Mouse (Mus musculus): ENCODE measurements around the gene Taok2. TPM values are rescaled to one million over a fixed set of nuclear protein-coding genes. Genes with fewer than 3 reads are reported as not detected.

The Taok2 gene
- polyA plus RNA-seq, 1 experiment from 2014 or later, result 60.9 TPM

DNA sequence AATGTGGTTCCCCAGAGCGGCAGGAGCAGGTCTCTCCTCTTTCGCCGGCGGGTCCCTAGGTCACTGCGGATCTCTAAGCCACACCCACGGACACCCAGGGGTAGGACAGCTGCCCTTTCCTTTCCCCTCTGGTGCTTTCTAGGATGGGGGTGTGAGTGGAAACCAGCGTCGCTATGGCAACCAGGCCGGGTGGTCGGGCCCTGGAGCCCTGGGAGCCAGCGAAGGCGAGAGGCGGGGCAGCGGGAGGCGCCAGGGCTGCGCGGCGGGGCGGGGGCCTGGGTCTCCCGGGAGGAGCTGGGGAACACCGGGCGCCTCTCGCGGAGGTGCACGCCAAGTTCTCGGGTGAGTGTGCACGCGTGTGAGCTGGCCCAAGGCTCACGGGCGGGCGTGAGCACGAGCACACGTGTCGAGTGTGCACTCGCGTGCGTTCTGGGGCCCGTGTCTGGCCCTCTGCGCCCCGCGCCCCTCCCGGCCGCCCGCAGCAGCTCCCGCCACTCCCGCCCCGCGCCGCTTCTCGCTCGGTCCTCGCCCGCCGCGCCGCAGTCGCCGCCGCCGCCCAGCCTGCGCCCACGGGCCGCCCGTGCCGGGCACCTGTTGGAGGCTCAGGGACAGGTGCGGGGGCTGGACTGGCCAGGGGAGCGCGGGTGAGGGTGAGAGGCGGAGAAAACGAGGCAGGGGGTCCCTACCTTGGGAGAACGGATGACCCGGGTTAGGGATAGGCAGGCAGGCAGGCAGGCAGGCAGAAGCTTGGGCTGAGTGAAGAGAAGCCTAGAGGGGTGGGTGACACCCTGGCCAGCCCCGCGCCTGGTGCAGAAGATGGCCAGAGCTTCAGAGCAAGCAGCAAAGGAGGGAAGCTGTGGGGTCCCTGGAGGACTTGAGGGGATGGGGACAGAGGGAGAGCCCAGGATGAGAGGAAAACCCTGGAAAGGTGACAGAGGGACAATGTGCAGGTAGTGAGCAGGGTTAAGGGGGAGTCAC, 36.8 kb downstream of the Taok2 start:
- peak overlapping the region; percentile 75 for H3K9ac ChIP-seq
- WGBS, result under 1% methylated on average over 63 of the region's 74 CpGs

GRCm38 (mm10) chr7:126847116-126847420, 37.4 kb downstream of the Taok2 start, which contains the start of gene Doc2a:
Gene Doc2a (plus strand): TSS chr7:126847416.
- peak within 1 kb of the TSS; percentile 100 for H3K4me2 ChIP-seq
- peaks cover 8% of the 10 kb centered on the region for H3K36me3 ChIP-seq (replicated peaks)
- 0 out of 2 replicates have a peak, but pooled peaks have one; percentile 15 for ATAC-seq (ENCODE audit: low FRiP score)
- H3K27me3 ChIP-seq, result peaks cover 42% of the 10 kb centered on the region
- peak within 1 kb of the TSS; percentile 75 for H3K9ac ChIP-seq
- peak within 1 kb of the TSS; percentile 64 for H3K4me3 ChIP-seq (replicated peaks)
- H3K27ac ChIP-seq, result no peak within 1 kb of the TSS; the same call in 1 of the 2 replicates
- 31% methylated on average over 4 of the region's 4 CpGs for WGBS
- no peaks in the 10 kb centered on the region for H3K9me3 ChIP-seq
- H3K4me1 ChIP-seq, result peaks cover 34% of the 10 kb centered on the region

More for the DNA sequence above, 36.8 kb downstream of the Taok2 start:
- Histone ChIP-seq H3K4me2 (peak overlapping the region; percentile 100), H3K36me3 (replicated peaks) (peaks cover 14% of the 10 kb centered on the region), H3K27ac (no peak overlapping the region; the same call in 1 of the 2 replicates), H3K27me3 (peaks cover 42% of the 10 kb centered on the region), H3K9me3 (no peaks in the 10 kb centered on the region), H3K4me1 (peaks cover 40% of the 10 kb centered on the region), H3K4me3 (replicated peaks) (peak overlapping the region; percentile 64)
- ATAC-seq (ENCODE audit: low FRiP score), result peak; percentile 70

- H3K27ac ChIP-seq, result no peak overlapping the region
- H3K27me3 ChIP-seq, result peaks cover 34% of the 10 kb centered on the region
- H3K4me2 ChIP-seq, result no peak overlapping the region
- no peak overlapping the region for H3K9ac ChIP-seq
- H3K36me3 ChIP-seq (replicated peaks), result no peaks in the 10 kb centered on the region
- H3K4me1 ChIP-seq, result peaks cover 26% of the 10 kb centered on the region
- H3K9me3 ChIP-seq, result no peaks in the 10 kb centered on the region
- 28% methylated on average over 2 of the region's 2 CpGs for WGBS
- H3K4me3 ChIP-seq (replicated peaks), result no peak overlapping the region
- ATAC-seq (ENCODE audit: low FRiP score), result no peak; the same call in 1 of the 2 replicates
Observed at GRCm38 (mm10) chr7:126845516-126845915, 39.0 kb downstream of the Taok2 start.

DNA sequence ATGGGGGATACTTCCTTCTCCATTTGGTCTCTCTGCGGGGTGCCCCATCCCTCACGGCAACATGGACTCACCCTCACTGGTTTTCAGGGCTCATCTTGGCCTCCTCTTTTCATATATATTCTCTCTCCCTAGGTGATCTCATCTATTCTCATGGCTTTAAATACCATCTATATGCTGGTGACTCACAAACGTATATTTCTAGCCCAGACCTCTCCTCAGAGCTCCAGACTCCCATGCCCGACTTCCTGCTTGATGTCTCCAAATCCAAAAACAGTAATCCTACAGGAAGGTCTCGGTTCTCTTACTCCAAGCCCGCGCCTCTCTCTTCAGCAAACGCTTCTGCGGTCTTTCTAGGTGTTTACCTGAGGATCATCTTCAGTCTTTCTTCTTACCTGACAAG, 41.2 kb downstream of the Taok2 start:
- H3K9ac ChIP-seq, result no peak overlapping the region
- no peak overlapping the region for H3K4me2 ChIP-seq
- WGBS, result 86% methylated on average over 9 of the region's 9 CpGs
- peaks cover 14% of the 10 kb centered on the region for H3K4me1 ChIP-seq
- peaks cover 13% of the 10 kb centered on the region for H3K27me3 ChIP-seq
- no peaks in the 10 kb centered on the region for H3K9me3 ChIP-seq
- no peak overlapping the region for H3K4me3 ChIP-seq (replicated peaks)
- no peaks in the 10 kb centered on the region for H3K36me3 ChIP-seq (replicated peaks)
- no peak overlapping the region for H3K27ac ChIP-seq
- ATAC-seq (ENCODE audit: low FRiP score), result no peak

DNA sequence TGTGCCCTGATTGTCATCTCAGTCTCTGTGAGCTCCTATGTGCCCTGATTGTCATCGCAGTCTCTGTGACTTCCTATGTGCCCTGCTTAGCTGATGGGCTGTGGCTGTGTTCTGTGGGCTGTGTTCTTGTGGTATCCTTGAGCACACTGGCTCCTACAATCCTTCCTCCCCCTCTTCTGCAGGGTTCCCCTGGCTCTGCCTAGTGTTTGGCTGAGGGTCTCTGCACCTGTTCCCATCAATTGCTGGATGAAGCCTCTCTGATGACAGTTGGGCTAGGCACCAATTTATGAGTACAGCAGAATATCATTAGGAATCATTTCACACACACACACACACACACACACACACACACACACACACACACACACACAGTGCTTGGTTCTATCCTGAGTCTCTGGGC, 51.2 kb downstream of the Taok2 start:
- H3K9me3 ChIP-seq, result no peaks in the 10 kb centered on the region
- no peak overlapping the region for H3K4me3 ChIP-seq (replicated peaks)
- WGBS, result 100% methylated on average over 1 of the region's 1 CpGs
- H3K36me3 ChIP-seq (replicated peaks), result no peaks in the 10 kb centered on the region
- peaks cover 10% of the 10 kb centered on the region for H3K27me3 ChIP-seq
- peaks cover 19% of the 10 kb centered on the region for H3K4me1 ChIP-seq
- H3K9ac ChIP-seq, result no peak overlapping the region
- no peak overlapping the region for H3K27ac ChIP-seq
- H3K4me2 ChIP-seq, result no peak overlapping the region
- ATAC-seq (ENCODE audit: low FRiP score), result no peak

GRCm38 (mm10) chr7:126832036-126832598, 52.4 kb downstream of the Taok2 start:
- peak overlapping the region; percentile 54 for H3K4me2 ChIP-seq
- peaks cover 10% of the 10 kb centered on the region for H3K27me3 ChIP-seq
- WGBS, result under 1% methylated on average over 21 of the region's 21 CpGs
- H3K4me1 ChIP-seq, result peaks cover 19% of the 10 kb centered on the region
- H3K36me3 ChIP-seq (replicated peaks), result no peaks in the 10 kb centered on the region
- peak overlapping the region; percentile 35 for H3K4me3 ChIP-seq (replicated peaks)
- peak overlapping the region; percentile 50; the same call in 1 of the 2 replicates for H3K27ac ChIP-seq
- peak overlapping the region; percentile 44; the same call in 1 of the 2 replicates for H3K9ac ChIP-seq
- ATAC-seq (ENCODE audit: low FRiP score), result peak; percentile 87
- no peaks in the 10 kb centered on the region for H3K9me3 ChIP-seq

DNA sequence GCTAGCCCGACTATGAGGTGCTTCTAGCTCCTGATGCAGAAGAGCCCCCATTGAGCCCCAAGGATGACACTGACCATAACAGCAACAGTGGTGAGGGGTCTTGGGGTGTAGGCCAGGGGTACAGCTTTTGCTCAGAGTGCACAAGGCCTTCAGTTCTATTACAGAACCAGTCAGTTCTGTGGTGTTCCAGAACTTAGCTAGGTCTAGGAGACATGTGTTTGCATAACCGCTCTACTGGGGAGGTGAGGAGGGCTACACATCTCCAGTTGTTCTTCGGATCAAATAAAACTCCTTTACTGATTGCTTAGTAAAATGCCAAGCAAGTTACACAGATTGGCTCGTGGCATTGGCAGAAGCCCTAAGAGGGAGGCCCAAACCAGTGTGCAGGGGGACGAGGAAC, 53.0 kb downstream of the Taok2 start, which contains the start of gene 4930451I11Rik:
TSS of gene 4930451I11Rik (minus strand) at position 101 of the 400 bp plus-strand sequence.
- no peak for ATAC-seq (ENCODE audit: low FRiP score)
- Histone ChIP-seq H3K9ac (peak within 1 kb of the TSS; percentile 44; the same call in 1 of the 2 replicates), H3K9me3 (no peaks in the 10 kb centered on the region), H3K36me3 (replicated peaks) (no peaks in the 10 kb centered on the region), H3K4me3 (replicated peaks) (peak within 1 kb of the TSS; percentile 35), H3K27ac (peak within 1 kb of the TSS; percentile 50; the same call in 1 of the 2 replicates), H3K4me2 (peak within 1 kb of the TSS; percentile 54), H3K27me3 (peaks cover 10% of the 10 kb centered on the region), H3K4me1 (peaks cover 19% of the 10 kb centered on the region)
- WGBS, result 53% methylated on average over 5 of the region's 5 CpGs

DNA sequence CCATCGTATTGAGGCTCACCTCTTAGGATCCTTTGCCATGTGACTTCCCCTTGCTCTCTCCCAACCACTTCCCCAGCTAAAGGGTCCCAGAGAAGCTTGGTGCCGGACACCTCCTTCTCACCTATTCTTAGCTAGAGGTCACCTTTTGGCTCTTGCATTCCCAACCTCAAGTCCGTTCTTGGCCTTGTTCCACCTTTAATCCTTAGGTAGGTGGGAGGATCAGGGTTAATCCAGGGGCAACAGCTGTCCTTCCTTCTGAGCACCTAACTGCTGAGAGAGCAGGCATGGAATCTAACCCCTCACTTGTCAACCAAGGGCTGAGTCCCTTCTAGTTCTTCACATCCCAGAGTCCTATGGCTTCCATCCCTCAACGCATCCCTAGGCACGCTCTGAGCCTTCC, 58.6 kb downstream of the Taok2 start:
- Histone ChIP-seq H3K36me3 (replicated peaks) (no peaks in the 10 kb centered on the region), H3K27ac (no peak overlapping the region), H3K9ac (no peak overlapping the region), H3K27me3 (peaks cover 23% of the 10 kb centered on the region; the same call in 1 of the 2 replicates), H3K4me2 (no peak overlapping the region), H3K4me1 (peaks cover 50% of the 10 kb centered on the region), H3K4me3 (replicated peaks) (no peak overlapping the region), H3K9me3 (no peaks in the 10 kb centered on the region)
- 76% methylated on average over 5 of the region's 5 CpGs for WGBS
- no peak for ATAC-seq (ENCODE audit: low FRiP score)

- no peaks in the 10 kb centered on the region for H3K36me3 ChIP-seq (replicated peaks)
- peaks cover 23% of the 10 kb centered on the region; the same call in 1 of the 2 replicates for H3K27me3 ChIP-seq
- no peak for ATAC-seq (ENCODE audit: low FRiP score)
- H3K9ac ChIP-seq, result no peak overlapping the region
- no peaks in the 10 kb centered on the region for H3K9me3 ChIP-seq
- WGBS, result 21% methylated on average over 8 of the region's 8 CpGs
- no peak overlapping the region for H3K4me3 ChIP-seq (replicated peaks)
- H3K27ac ChIP-seq, result no peak overlapping the region
- H3K4me1 ChIP-seq, result peaks cover 50% of the 10 kb centered on the region
- H3K4me2 ChIP-seq, result 0 out of 2 replicates have a peak overlapping the region, but pooled peaks have one; percentile 85
Observed at GRCm38 (mm10) chr7:126825403-126825802, 59.1 kb downstream of the Taok2 start.

GRCm38 (mm10) chr7:126823940-126824339, 60.6 kb downstream of the Taok2 start:
- H3K36me3 ChIP-seq (replicated peaks), result no peaks in the 10 kb centered on the region
- H3K27ac ChIP-seq, result peak overlapping the region; percentile 82
- peaks cover 16% of the 10 kb centered on the region; the same call in 1 of the 2 replicates for H3K27me3 ChIP-seq
- H3K9me3 ChIP-seq, result no peaks in the 10 kb centered on the region
- peak overlapping the region; percentile 63 for H3K4me3 ChIP-seq (replicated peaks)
- H3K9ac ChIP-seq, result peak overlapping the region; percentile 86
- 14% methylated on average over 10 of the region's 10 CpGs for WGBS
- peak; percentile 42; the same call in 1 of the 2 replicates for ATAC-seq (ENCODE audit: low FRiP score)
- peak overlapping the region; percentile 85 for H3K4me2 ChIP-seq
- H3K4me1 ChIP-seq, result peaks cover 39% of the 10 kb centered on the region

- peak overlapping the region; percentile 82 for H3K27ac ChIP-seq
- H3K4me2 ChIP-seq, result peak overlapping the region; percentile 85
- no peaks in the 10 kb centered on the region for H3K36me3 ChIP-seq (replicated peaks)
- H3K9ac ChIP-seq, result peak overlapping the region; percentile 86
- H3K27me3 ChIP-seq, result peaks cover 16% of the 10 kb centered on the region; the same call in 1 of the 2 replicates
- under 1% methylated on average over 16 of the region's 19 CpGs for WGBS
- peak; percentile 84 for ATAC-seq (ENCODE audit: low FRiP score)
- H3K4me3 ChIP-seq (replicated peaks), result peak overlapping the region; percentile 63
- H3K9me3 ChIP-seq, result no peaks in the 10 kb centered on the region
- H3K4me1 ChIP-seq, result peaks cover 39% of the 10 kb centered on the region
Observed at GRCm38 (mm10) chr7:126823202-126823711, 61.2 kb downstream of the Taok2 start.

DNA sequence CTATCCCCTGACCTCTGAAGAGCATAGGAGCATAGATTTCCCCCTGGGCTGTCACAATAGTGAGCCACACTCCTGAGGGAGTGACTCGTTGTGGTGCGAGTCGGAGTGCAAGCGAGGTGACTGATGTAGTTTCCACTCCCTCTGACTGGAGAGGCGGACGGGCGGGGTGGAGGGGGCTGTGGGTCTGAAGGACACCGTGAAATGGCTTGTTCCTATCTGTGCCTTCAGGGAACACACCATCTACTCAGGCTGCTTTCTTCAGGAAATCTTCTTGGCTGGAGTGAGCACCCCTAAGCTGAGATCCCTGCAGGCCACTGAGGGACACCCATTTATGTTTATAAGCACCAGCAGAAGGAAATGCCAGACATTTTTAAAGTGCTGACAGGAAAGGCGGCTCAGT, 61.8 kb downstream of the Taok2 start:
- no peaks in the 10 kb centered on the region for H3K9me3 ChIP-seq
- peak; percentile 12 for ATAC-seq (ENCODE audit: low FRiP score)
- H3K4me1 ChIP-seq, result peaks cover 39% of the 10 kb centered on the region
- H3K27me3 ChIP-seq, result peaks cover 16% of the 10 kb centered on the region; the same call in 1 of the 2 replicates
- peak overlapping the region; percentile 85 for H3K4me2 ChIP-seq
- H3K27ac ChIP-seq, result peak overlapping the region; percentile 82
- WGBS, result 13% methylated on average over 9 of the region's 9 CpGs
- peak overlapping the region; percentile 63 for H3K4me3 ChIP-seq (replicated peaks)
- no peaks in the 10 kb centered on the region for H3K36me3 ChIP-seq (replicated peaks)
- H3K9ac ChIP-seq, result peak overlapping the region; percentile 86
